In genomic region chr7:126167426-126167825, GRCm38 (mm10) we compare ENCODE assay signal across 15 mouse cellular contexts. TPM values are rescaled to one million over a fixed set of nuclear protein-coding genes. Genes with fewer than 3 reads are reported as not detected.
DNase-seq lines count a peak whose midpoint lies in the region; ATAC-seq and TF ChIP-seq lines count a peak whose summit lies in the region.
"Had no signal": no experiment of that assay in that cellular context is flagged by ENCODE, and none has a peak within 500 bp of the region (broad histone marks: within the 10 kb centered on the region; RNA-seq: fewer than 3 reads in every experiment).

No protein-coding gene starts in this region.

- no peak for DNase-seq in heart, postnatal 25 days (ENCODE audit: low spot score)
- peak; percentile 78 for DNase-seq in liver, adult 2 months (ENCODE audit: extremely low read depth, low read depth, low spot score)
- DNase-seq in gastrocnemius, postnatal 25 days = no peak
- no peak for DNase-seq in ovary, adult 18-20 months (ENCODE audit: low spot score)
- DNase-seq in lung, postnatal 25 days (ENCODE audit: low spot score) = no peak
- DNase-seq: layer of hippocampus, postnatal 36 days; midbrain, embryonic 14.5 days; thymus, postnatal 4 days had no signal

- no peak for ATAC-seq in heart, embryonic 14.5 days (ENCODE audit: insufficient number of reproducible peaks, insufficient read depth, low FRiP score, low read depth)
- ATAC-seq in common myeloid progenitor, adult 5-6 weeks (replicated peaks; ENCODE audit: low read depth, poor library complexity, severe bottlenecking) = peak; percentile 70
- ATAC-seq in heart, embryonic 16.5 days (replicated peaks; ENCODE audit: extremely low read depth, insufficient read depth, low FRiP score) = no peak
- ATAC-seq: intestine, embryonic 16.5 days had no signal

- H3K27me3 ChIP-seq in heart, embryonic 14.5 days (ENCODE audit: control insufficient read depth, insufficient read depth, low read length) = no peaks in the 10 kb centered on the region
- no peaks in the 10 kb centered on the region for H3K27me3 ChIP-seq in heart, embryonic 16.5 days (ENCODE audit: control insufficient read depth, insufficient read depth, low read length)
- H3K27me3 ChIP-seq in liver, adult 2 months (ENCODE audit: control insufficient read depth, insufficient read depth, low read length) = no peaks in the 10 kb centered on the region
- H3K27me3 ChIP-seq: forebrain, embryonic 12.5 days; neural tube, embryonic 13.5 days had no signal

- WGBS in heart, embryonic 14.5 days = 16% methylated on average over 3 of the region's 3 CpGs
- 23% methylated on average over 3 of the region's 3 CpGs for WGBS in heart, embryonic 16.5 days
- WGBS in liver, adult 2 months = 37% methylated on average over 3 of the region's 3 CpGs

- H3K4me1 ChIP-seq in heart, embryonic 14.5 days (ENCODE audit: control insufficient read depth in 2 of 2, insufficient read depth in 2 of 2, low read length in 2 of 2) = peaks cover 2 to 9% of the 10 kb centered on the region in 2 experiments; a peak in 3 of 4 replicates
- H3K4me1 ChIP-seq in heart, embryonic 16.5 days (ENCODE audit: control insufficient read depth, insufficient read depth, low read length) = peaks cover 11% of the 10 kb centered on the region
- H3K4me1 ChIP-seq in liver, adult 2 months (ENCODE audit: control insufficient read depth, insufficient read depth, low read length) = peaks cover 6% of the 10 kb centered on the region; the same call in 1 of the 2 replicates
- H3K4me1 ChIP-seq: forebrain, embryonic 12.5 days; neural tube, embryonic 13.5 days had no signal

- H3K9me3 ChIP-seq in heart, embryonic 14.5 days (ENCODE audit: control insufficient read depth, low read length) = no peaks in the 10 kb centered on the region
- no peaks in the 10 kb centered on the region for H3K9me3 ChIP-seq in heart, embryonic 16.5 days (replicated peaks; ENCODE audit: control insufficient read depth, low read length)
- H3K9me3 ChIP-seq: forebrain, embryonic 12.5 days; neural tube, embryonic 13.5 days had no signal

- peak overlapping the region; percentile 64 to 78 for H3K27ac ChIP-seq in heart, embryonic 14.5 days (replicated peaks in 1 of 2; ENCODE audit: control insufficient read depth in 1 of 2, insufficient read depth in 1 of 2, low read depth in 2 of 2, low read length in 2 of 2)
- peak overlapping the region; percentile 51 for H3K27ac ChIP-seq in heart, embryonic 16.5 days (ENCODE audit: low read length)
- H3K27ac ChIP-seq in liver, adult 2 months (replicated peaks; ENCODE audit: insufficient read depth, low read depth, low read length) = no peak overlapping the region
- H3K27ac ChIP-seq: forebrain, embryonic 12.5 days; liver, embryonic 14.5 days; neural tube, embryonic 13.5 days had no signal

- peaks cover 49% of the 10 kb centered on the region for H3K36me3 ChIP-seq in heart, embryonic 14.5 days (ENCODE audit: control insufficient read depth, insufficient read depth, low read length)
- H3K36me3 ChIP-seq in heart, embryonic 16.5 days (ENCODE audit: control insufficient read depth, insufficient read depth) = peaks cover 22% of the 10 kb centered on the region
- peaks cover 18% of the 10 kb centered on the region for H3K36me3 ChIP-seq in liver, adult 2 months (ENCODE audit: control insufficient read depth, insufficient read depth, low read length)

- no peak overlapping the region for H3K4me2 ChIP-seq in heart, embryonic 14.5 days (ENCODE audit: low read length)
- H3K4me2 ChIP-seq in heart, embryonic 16.5 days (ENCODE audit: low read depth, low read length) = no peak overlapping the region
- H3K4me2 ChIP-seq: forebrain, embryonic 12.5 days; neural tube, embryonic 13.5 days had no signal

- no peak for TF ChIP-seq CTCF in liver, adult 2 months (IDR thresholded peaks at IDR 0.05; ENCODE audit: low read depth, low read length)

- no peak for TF ChIP-seq POLR2A in liver, adult 2 months (IDR thresholded peaks at IDR 0.05; ENCODE audit: extremely low read depth, insufficient read depth, low read length)

- H3K4me3 ChIP-seq in heart, embryonic 14.5 days (ENCODE audit: control insufficient read depth in 1 of 2, insufficient read depth in 1 of 2, low read depth in 1 of 2, low read length in 2 of 2) = no peak overlapping the region
- H3K4me3 ChIP-seq in heart, embryonic 16.5 days (ENCODE audit: low read length) = no peak overlapping the region
- H3K4me3 ChIP-seq in liver, adult 2 months (ENCODE audit: insufficient read depth, low read depth, low read length) = no peak overlapping the region
- H3K4me3 ChIP-seq: forebrain, embryonic 12.5 days; neural tube, embryonic 13.5 days had no signal

- peaks cover 8% of the 10 kb centered on the region; the same call in 1 of the 2 replicates for H3K79me2 ChIP-seq in liver, adult 2 months (ENCODE audit: control insufficient read depth, insufficient read depth, low read length)

- intact Hi-C loops in heart, postnatal 25 days (cut with DNase I) = no loop called here

- H3K9ac ChIP-seq in heart, embryonic 14.5 days (ENCODE audit: low read length) = 0 out of 2 replicates have a peak overlapping the region, but pooled peaks have one; percentile 16
- peak overlapping the region; percentile 3; the same call in 1 of the 2 replicates for H3K9ac ChIP-seq in heart, embryonic 16.5 days (ENCODE audit: low read length)
- no peak overlapping the region for H3K9ac ChIP-seq in liver, adult 2 months (ENCODE audit: low read depth, low read length)
- H3K9ac ChIP-seq: forebrain, embryonic 12.5 days; liver, embryonic 14.5 days; neural tube, embryonic 13.5 days had no signal

RNA-seq across cellular contexts. Expression of gene Xpo6, which starts 32.9 kb away (rescaled TPM):
- polyA plus RNA-seq in heart, embryonic 14.5 days (2014; fragmentation: Nextera tagmentation; extraction: Ambion mirVana) = 33.8 and 39.0 TPM in 2 replicates
- total RNA-seq in heart, postnatal 25 days (2021) = 10 to 100 TPM; 19.2 to 23.7 TPM
- total RNA-seq in common myeloid progenitor, adult 5-6 weeks (2017) = 61.5 and 76.0 TPM in 2 replicates
- 27.6 and 31.5 TPM in 2 replicates for polyA plus RNA-seq in heart, embryonic 16.5 days (2015; fragmentation: Nextera tagmentation; extraction: Ambion mirVana)
- 15.0 and 25.9 TPM in 2 replicates for total RNA-seq in liver, adult 2 months (2014; rRNA removed)
- 65.5 and 79.2 TPM in 2 replicates for polyA plus RNA-seq in liver, adult 2 months (2012; rRNA removed)
- 10 to 100 TPM; 15.8 to 16.0 TPM for total RNA-seq in gastrocnemius, postnatal 25 days (2021)
